Mouse (Mus musculus) lung, adult 2 months (tissue): ENCODE measurements around the gene Tor1b.

Experiments
- CTCF ChIP-seq: fragments of 200-500 bp; IDR thresholded peaks from 2 replicates; pipeline ENCODE4 v1.5.1; 2011; ENCODE audit warnings: mild to moderate bottlenecking, low read length, control low read depth; ENCODE audit not compliant: insufficient read depth
- POLR2A ChIP-seq: fragments of 200-500 bp; IDR thresholded peaks from 2 replicates; pipeline ENCODE4 v1.6.1; 2011; ENCODE audit warnings: low read depth, mild to moderate bottlenecking, control low read depth, low read length, borderline replicate concordance; ENCODE audit errors: extremely low read depth

DNA sequence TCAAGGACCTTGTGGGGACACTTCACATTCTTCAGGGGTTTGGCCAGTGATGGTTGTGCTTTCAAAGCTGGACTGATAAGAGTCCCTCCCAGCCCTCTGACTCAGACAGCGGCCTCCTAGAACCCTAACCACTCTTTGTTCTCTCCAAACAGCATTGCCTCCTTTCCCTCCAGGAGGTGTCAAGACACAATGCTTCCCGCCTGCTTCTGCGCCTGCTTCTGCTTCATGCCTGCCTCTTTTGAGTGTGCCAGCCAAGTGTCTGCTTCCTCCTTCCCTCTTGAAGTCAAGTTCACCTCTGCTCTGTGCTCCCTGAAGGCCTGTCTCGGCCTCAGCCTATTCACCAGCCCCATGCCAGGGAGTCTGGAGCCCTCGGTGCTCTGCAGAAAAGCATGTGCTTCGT lies 34.6 kb upstream of the Tor1b start:
- TF ChIP-seq POLR2A (no peak), CTCF (no peak)
